Mouse (Mus musculus) kidney, adult 2 months (tissue): ENCODE data around the gene Kif4.

Experiments
- CTCF ChIP-seq: fragments of 200-500 bp; conservative IDR thresholded peaks from 2 replicates; pipeline ENCODE4 v1.5.1; 2011; ENCODE audit warnings: low read depth, mild to moderate bottlenecking, control low read depth, low read length, moderate library complexity, mixed read lengths; ENCODE audit not compliant: insufficient read depth, insufficient read length
- POLR2A ChIP-seq: fragments of 200-500 bp; IDR thresholded peaks from one replicate; pipeline ENCODE4 v1.6.1; 2011; ENCODE audit warnings: low read depth, low read length, control low read depth

- TF ChIP-seq CTCF (no peak), POLR2A (no peak)
Measured at GRCm38 (mm10) chrX:100769281-100769680, 143.7 kb downstream of the Kif4 start.
